Mouse (Mus musculus) gastrocnemius, postnatal 14 days (tissue): ENCODE data around the gene Cox6a1. TPM values are rescaled to one million over a fixed set of nuclear protein-coding genes. Genes with fewer than 3 reads are reported as not detected.
"Not testable (repeated sequence)": the region's sequence is repeated elsewhere in the genome, so short reads cannot be mapped to it uniquely, and the experiment has no call there.

ENCODE experiments used
- DNase-seq: peaks from one replicate; pipeline ENCODE4 v3.0.0; 2021; ENCODE audit warnings: mixed read lengths
- intact Hi-C: fragments of 180-260 bp; cut with DNase I; formaldehyde crosslinking; loops from one replicate; pipeline ENCODE4 v1.15.1; 2025; ENCODE audit warnings: low total_unique reads
- total RNA-seq, 2 experiments: library from RNA; stranded (reverse); gene quantifications; 2 replicates each; pipeline ENCODE4 v1.2.3; 2021

Gene Cox6a1
- total RNA-seq, 2 experiments from 2014 or later: 105 to 114 TPM

DNA sequence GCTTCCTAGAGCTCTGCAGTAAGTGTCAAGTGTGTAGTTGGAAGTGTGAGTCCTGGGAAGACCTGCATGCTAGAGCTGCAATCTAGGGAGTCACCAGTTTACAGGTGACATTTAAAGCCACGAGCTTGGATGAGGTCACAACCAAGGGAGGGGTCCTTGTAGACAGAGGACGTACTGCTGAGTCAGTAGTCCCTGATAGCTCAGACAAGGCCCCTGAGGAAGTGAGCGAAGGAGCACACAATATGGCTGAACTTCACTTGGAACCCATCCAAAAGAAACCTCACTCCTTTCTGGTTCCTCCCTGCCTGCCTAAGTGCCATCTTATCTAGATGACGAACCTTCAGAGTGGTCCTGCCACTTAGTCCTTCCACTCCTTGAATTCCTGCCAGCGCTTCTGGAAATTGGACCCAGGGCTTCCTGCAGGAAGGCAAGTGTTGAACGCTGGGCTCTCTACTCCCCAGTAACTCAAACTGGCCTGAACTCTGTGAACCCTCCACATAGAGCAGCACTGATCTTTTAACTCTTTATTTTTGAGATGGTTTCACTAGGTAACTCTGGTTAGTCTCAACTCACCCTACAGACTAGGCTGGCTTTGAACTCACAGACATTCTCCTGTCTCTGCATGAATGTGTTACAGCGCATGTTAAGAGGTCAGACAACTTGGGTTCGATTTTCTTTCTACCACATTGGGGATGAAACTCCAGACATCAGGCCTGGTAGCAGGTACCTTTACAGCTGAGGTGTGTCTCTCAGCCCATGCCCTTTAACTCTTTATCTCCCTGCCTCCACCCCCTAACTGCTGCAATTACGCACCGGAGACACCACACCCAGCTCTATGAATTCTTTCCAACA is 35.7 kb downstream of the Cox6a1 start:
- intact Hi-C loops: no loop called here
- no peak for DNase-seq

DNA sequence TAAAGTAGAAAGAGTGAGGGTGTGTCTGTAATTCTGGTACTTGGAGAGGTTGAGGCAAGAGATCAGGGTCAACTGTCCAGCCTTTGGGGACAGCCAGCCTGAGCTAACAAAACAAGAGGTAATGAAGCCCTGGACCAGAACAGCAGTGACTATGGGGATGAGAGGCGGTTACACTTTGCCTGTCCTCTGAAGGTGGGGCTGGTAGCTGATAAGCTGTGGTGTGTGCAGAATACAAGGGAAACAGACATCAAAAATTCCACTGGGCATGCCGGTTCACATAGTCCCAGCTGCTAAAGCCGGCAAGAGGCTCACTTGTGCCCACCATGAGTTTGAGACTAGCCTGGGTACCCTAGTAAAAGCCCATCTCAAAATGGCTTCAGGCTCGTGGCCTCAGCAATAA is 36.4 kb downstream of the Cox6a1 start:
- intact Hi-C loops: no loop called here

DNA sequence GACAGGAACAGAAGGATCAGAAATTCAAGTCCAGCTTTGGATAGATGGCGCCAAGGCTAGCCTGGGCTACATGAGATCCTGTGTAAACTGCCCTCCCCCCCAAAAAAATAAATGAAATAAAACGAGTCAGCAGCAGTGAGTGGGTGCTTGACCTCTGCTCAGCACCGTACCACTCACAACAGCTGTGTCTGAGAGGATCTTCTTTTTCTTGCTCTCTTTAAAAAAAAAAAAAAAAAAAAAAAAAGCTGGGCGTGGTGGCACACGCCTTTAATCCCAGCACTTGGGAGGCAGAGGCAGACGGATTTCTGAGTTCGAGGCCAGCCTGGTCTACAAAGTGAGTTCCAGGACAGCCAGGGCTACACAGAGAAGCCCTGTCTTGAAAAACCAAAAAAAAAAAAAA is 46.6 kb downstream of the Cox6a1 start:
- intact Hi-C loops: loop anchor here (5.0 kb wide), 1 partner anchor 45 kb away; the partner anchor contains the start of gene Cox6a1
- DNase-seq: not testable (repeated sequence)

More for the DNA sequence above, 36.4 kb downstream of the Cox6a1 start:
- DNase-seq: no peak

DNA sequence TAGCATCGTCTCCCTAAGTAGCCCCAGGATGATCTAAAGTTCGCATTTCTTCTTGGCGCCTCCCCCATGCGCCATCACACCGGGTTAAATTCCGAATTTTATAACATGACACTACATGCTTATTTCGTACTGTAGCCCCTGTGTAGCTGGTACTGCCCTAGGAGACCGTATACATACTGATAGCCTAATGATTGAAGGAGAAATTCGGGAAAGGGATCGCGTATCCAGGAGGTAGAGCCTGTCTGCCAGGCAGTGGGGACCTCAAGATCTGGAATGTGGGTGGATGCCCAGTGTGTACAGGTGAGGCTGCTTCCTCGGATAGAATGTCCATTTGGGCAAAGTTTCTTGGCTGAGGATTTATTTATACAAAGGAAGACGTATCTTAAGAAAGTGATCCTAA is 47.2 kb downstream of the Cox6a1 start:
- intact Hi-C loops: loop anchor here (5.0 kb wide), 1 partner anchor 46 kb away; the partner anchor contains the start of gene Cox6a1

DNA sequence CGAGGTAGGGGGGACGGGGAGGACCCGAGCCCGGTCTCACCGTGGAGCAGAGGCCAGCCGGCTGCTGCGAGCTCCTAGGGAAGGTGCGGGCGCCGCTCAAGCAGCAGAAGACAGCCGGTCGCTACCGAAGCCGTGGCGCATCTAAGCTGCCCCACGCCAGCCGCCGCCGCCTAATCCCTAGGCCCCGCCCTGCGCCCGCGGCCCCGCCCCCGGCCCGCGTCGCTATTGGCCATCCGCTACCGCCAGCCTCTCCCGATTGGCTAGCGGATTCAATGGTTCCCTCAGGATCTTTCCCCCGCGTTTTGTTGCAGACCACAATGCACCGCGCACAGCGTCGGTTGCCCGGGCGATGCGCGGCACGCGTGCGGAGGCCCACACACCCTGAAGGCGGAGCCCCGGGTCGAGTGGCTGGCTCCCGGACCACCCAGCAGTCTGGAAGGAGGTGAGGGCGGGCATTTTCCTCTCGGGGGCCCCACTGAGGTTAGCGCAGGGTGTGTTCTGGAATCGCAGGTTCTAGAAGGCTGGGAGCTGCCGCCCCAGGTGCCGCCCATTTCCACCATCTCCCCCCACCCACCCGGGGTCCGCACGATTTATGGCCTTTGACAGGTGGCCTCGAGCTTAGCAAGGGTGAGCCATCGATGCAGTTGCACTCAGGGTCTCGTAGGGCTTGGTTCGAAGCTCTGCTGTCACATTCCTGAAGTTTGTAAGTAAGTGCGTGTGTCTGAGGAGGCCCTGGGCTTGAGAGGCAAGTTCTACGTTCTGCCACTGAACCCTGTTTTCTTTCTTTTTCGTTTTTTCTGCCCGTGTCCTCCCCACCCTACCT is 47.8 kb downstream of the Cox6a1 start, which contains the start of gene Dynll1:
Gene Dynll1 (minus strand): TSS at position 208 of the 823 bp plus-strand sequence.
- intact Hi-C loops: loop anchor here (5.0 kb wide), 1 partner anchor 46 kb away; the partner anchor contains the start of gene Cox6a1

More for the DNA sequence above, 47.2 kb downstream of the Cox6a1 start:
- no peak for DNase-seq

DNA sequence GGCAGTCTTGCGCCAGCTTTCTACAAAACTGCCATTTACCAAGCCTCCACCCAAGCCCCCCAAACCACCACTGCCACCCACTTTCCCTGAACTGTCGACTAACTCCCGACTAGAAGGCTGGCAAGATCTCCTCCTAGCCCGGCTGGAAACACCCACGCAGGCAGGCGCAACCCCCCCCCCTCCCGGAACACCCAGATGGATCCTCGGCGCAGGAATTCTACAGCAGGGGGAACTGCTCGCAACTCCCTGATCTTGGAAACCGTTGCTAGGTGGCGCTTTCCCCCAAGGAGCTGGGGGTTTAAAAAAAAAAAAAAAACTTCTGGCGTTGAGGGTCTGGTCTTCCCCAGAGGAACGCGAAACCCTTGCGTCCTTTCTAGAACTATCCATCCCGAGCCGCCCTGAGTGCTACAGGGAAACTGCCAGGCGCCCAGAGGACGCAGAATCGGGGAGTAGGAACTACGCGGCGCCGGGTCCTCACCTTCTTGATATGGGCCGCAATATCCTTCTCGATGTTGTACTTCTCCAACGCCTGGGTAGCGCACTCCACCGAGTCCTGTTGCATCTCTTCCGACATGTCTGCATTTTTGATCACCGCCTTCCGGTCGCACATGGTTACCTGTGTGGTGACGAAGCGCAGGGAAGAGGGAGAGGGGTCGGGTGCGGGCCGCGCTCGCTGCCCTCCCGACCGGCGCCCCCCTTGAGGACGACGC is 48.6 kb downstream of the Cox6a1 start:
- peak; percentile 58 for DNase-seq
- intact Hi-C loops: loop anchor here (5.0 kb wide), 1 partner anchor 47 kb away; the partner anchor contains the start of gene Cox6a1

More for the DNA sequence above, 47.8 kb downstream of the Cox6a1 start, which contains the start of gene Dynll1:
- peak; percentile 98 for DNase-seq

DNA sequence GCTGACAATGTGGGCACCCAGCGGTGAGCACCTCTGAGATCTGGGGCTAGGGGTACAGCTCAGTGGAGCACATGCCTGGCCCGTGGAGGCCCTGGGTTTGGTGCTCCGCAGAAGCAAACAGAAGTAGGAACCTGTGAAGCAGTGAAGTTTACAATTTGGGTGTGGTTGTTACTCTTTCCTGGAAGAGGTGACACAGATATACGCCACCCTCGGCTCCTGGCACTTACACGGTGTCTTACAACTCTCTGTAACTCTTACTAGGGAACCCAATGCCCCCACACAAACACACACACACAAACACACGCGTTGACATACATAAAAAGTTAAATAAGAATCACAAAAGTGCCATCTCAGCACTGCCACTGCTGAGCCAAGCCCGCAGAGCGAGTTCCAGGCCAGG is 52.4 kb downstream of the Cox6a1 start:
- no peak for DNase-seq
- intact Hi-C loops: no loop called here

Other genes with a start within 250 kb of the Cox6a1 start
- 10 to 100 TPM; 58.1 to 67.2 TPM for gene Acads, start 229.6 kb downstream of the Cox6a1 start, total RNA-seq
- 10 to 100 TPM; 12.2 to 12.7 TPM for gene Unc119b, start 214.0 kb downstream of the Cox6a1 start, total RNA-seq
- gene Mlec, start 190.8 kb downstream of the Cox6a1 start, total RNA-seq: 100 to 1,000 TPM; 216 to 235 TPM
- gene Cabp1, start 154.6 kb downstream of the Cox6a1 start, total RNA-seq: 1 to 10 TPM; 1.2 to 1.3 TPM
- gene Pop5, start 113.1 kb downstream of the Cox6a1 start, total RNA-seq: 10 to 100 TPM; 24.0 to 25.4 TPM
- gene Rnf10, start 76.1 kb downstream of the Cox6a1 start, total RNA-seq: 100 to 1,000 TPM; 238 to 257 TPM
- gene Coq5, start 69.3 kb downstream of the Cox6a1 start, total RNA-seq: 100 to 1,000 TPM in 1 of 2 experiments, 10 to 100 TPM in 1; 84.0 to 101 TPM
- gene Dynll1, start 48.0 kb downstream of the Cox6a1 start, total RNA-seq: 100 to 1,000 TPM in 1 of 2 experiments, 10 to 100 TPM in 1; 84.8 to 138 TPM
- gene Srsf9, start 21.8 kb downstream of the Cox6a1 start, total RNA-seq: 10 to 100 TPM; 14.5 to 15.9 TPM
- gene Gatc, start 7.8 kb downstream of the Cox6a1 start, total RNA-seq: 10 to 100 TPM; 18.8 to 19.7 TPM
- gene Triap1, start 7.8 kb downstream of the Cox6a1 start, total RNA-seq: 10 to 100 TPM; 12.4 to 15.2 TPM
- gene Msi1, start 80.6 kb upstream of the Cox6a1 start, total RNA-seq: 1 to 10 TPM; 1.0 to 1.9 TPM
- not detected for gene Pla2g1b, start 117.3 kb upstream of the Cox6a1 start, total RNA-seq
- gene Sirt4, start 135.7 kb upstream of the Cox6a1 start, total RNA-seq: 10 to 100 TPM; 10.3 to 16.6 TPM
- 10 to 100 TPM; 80.6 to 83.4 TPM for gene Pxn, start 157.7 kb upstream of the Cox6a1 start, total RNA-seq
- 100 to 1,000 TPM; 780 to 872 TPM for gene Rplp0, start 210.5 kb upstream of the Cox6a1 start, total RNA-seq
- gene Gcn1l1, start 216.3 kb upstream of the Cox6a1 start, total RNA-seq: 10 to 100 TPM; 28.7 to 31.3 TPM